Mouse (Mus musculus): Measurements from ENCODE around the gene Ppm1l. TPM values are rescaled to one million over a fixed set of nuclear protein-coding genes. Genes with fewer than 3 reads are reported as not detected.
A peak's percentile ranks its signal among the peaks of the same experiment; 100 is the strongest.
"Not testable (repeated sequence)": the region's sequence is repeated elsewhere in the genome, so short reads cannot be mapped to it uniquely, and the experiment has no call there.

The Ppm1l gene
- total RNA-seq, 1 experiment from 2014 or later = 4.9 TPM

- no peak for ATAC-seq (ENCODE audit: extremely low read depth, insufficient number of reproducible peaks, low FRiP score, poor library complexity, severe bottlenecking)
Measured at GRCm38 (mm10) chr3:69416112-69416511, 99.5 kb downstream of the Ppm1l start.

GRCm38 (mm10) chr3:69422741-69423140 lies 106.1 kb downstream of the Ppm1l start:
- no peak for ATAC-seq (ENCODE audit: extremely low read depth, insufficient number of reproducible peaks, low FRiP score, poor library complexity, severe bottlenecking)

GRCm38 (mm10) chr3:69423371-69423770 lies 106.7 kb downstream of the Ppm1l start:
- no peak for ATAC-seq (ENCODE audit: extremely low read depth, insufficient number of reproducible peaks, low FRiP score, poor library complexity, severe bottlenecking)

- not testable (repeated sequence) for ATAC-seq (ENCODE audit: extremely low read depth, insufficient number of reproducible peaks, low FRiP score, poor library complexity, severe bottlenecking)
Measured at GRCm38 (mm10) chr3:69424781-69425180, 108.1 kb downstream of the Ppm1l start.

GRCm38 (mm10) chr3:69427259-69427658 lies 110.6 kb downstream of the Ppm1l start:
- no peak for ATAC-seq (ENCODE audit: extremely low read depth, insufficient number of reproducible peaks, low FRiP score, poor library complexity, severe bottlenecking)

GRCm38 (mm10) chr3:69428221-69428620 lies 111.6 kb downstream of the Ppm1l start:
- no peak for ATAC-seq (ENCODE audit: extremely low read depth, insufficient number of reproducible peaks, low FRiP score, poor library complexity, severe bottlenecking)

- peak; percentile 61 for ATAC-seq (ENCODE audit: extremely low read depth, insufficient number of reproducible peaks, low FRiP score, poor library complexity, severe bottlenecking)
Measured at GRCm38 (mm10) chr3:69429319-69429718, 112.7 kb downstream of the Ppm1l start.

GRCm38 (mm10) chr3:69433580-69433979 lies 116.9 kb downstream of the Ppm1l start:
- no peak for ATAC-seq (ENCODE audit: extremely low read depth, insufficient number of reproducible peaks, low FRiP score, poor library complexity, severe bottlenecking)

GRCm38 (mm10) chr3:69438773-69439514 lies 122.3 kb downstream of the Ppm1l start:
- no peak for ATAC-seq (ENCODE audit: extremely low read depth, insufficient number of reproducible peaks, low FRiP score, poor library complexity, severe bottlenecking)

- ATAC-seq (ENCODE audit: extremely low read depth, insufficient number of reproducible peaks, low FRiP score, poor library complexity, severe bottlenecking) = no peak
Measured at GRCm38 (mm10) chr3:69440761-69441160, 124.1 kb downstream of the Ppm1l start.

GRCm38 (mm10) chr3:69446989-69447388 lies 130.3 kb downstream of the Ppm1l start:
- no peak for ATAC-seq (ENCODE audit: extremely low read depth, insufficient number of reproducible peaks, low FRiP score, poor library complexity, severe bottlenecking)

- ATAC-seq (ENCODE audit: extremely low read depth, insufficient number of reproducible peaks, low FRiP score, poor library complexity, severe bottlenecking) = no peak
Measured at GRCm38 (mm10) chr3:69449041-69449440, 132.4 kb downstream of the Ppm1l start.

- ATAC-seq (ENCODE audit: extremely low read depth, insufficient number of reproducible peaks, low FRiP score, poor library complexity, severe bottlenecking) = no peak
Measured at GRCm38 (mm10) chr3:69454330-69454729, 137.7 kb downstream of the Ppm1l start.

GRCm38 (mm10) chr3:69456071-69456470 lies 139.4 kb downstream of the Ppm1l start:
- ATAC-seq (ENCODE audit: extremely low read depth, insufficient number of reproducible peaks, low FRiP score, poor library complexity, severe bottlenecking) = no peak

- no peak for ATAC-seq (ENCODE audit: extremely low read depth, insufficient number of reproducible peaks, low FRiP score, poor library complexity, severe bottlenecking)
Measured at GRCm38 (mm10) chr3:69458756-69459155, 142.1 kb downstream of the Ppm1l start.

- no peak for ATAC-seq (ENCODE audit: extremely low read depth, insufficient number of reproducible peaks, low FRiP score, poor library complexity, severe bottlenecking)
Measured at GRCm38 (mm10) chr3:69461956-69462355, 145.3 kb downstream of the Ppm1l start.

GRCm38 (mm10) chr3:69465751-69466150 lies 149.1 kb downstream of the Ppm1l start:
- no peak for ATAC-seq (ENCODE audit: extremely low read depth, insufficient number of reproducible peaks, low FRiP score, poor library complexity, severe bottlenecking)

GRCm38 (mm10) chr3:69468280-69469008 lies 151.8 kb downstream of the Ppm1l start:
- no peak for ATAC-seq (ENCODE audit: extremely low read depth, insufficient number of reproducible peaks, low FRiP score, poor library complexity, severe bottlenecking)

GRCm38 (mm10) chr3:69469463-69470141 lies 152.9 kb downstream of the Ppm1l start:
- ATAC-seq (ENCODE audit: extremely low read depth, insufficient number of reproducible peaks, low FRiP score, poor library complexity, severe bottlenecking) = no peak
